Mouse (Mus musculus): ENCODE measurements around the gene Grsf1. TPM values are rescaled to one million over a fixed set of nuclear protein-coding genes. Genes with fewer than 3 reads are reported as not detected.

The Grsf1 gene
- polyA plus RNA-seq, 1 experiment from 2014 or later: 53.8 TPM

- no peak for ATAC-seq (replicated peaks; ENCODE audit: low FRiP score)
- Histone ChIP-seq H3K4me3 (ENCODE audit: low read depth, low read length) (no peak overlapping the region), H3K9ac (ENCODE audit: low read depth, low read length) (no peak overlapping the region), H3K36me3 (ENCODE audit: control insufficient read depth, insufficient read depth, low read length) (no peaks in the 10 kb centered on the region), H3K27me3 (replicated peaks; ENCODE audit: control insufficient read depth, insufficient read depth, low read length) (peaks cover 10% of the 10 kb centered on the region), H3K4me1 (replicated peaks; ENCODE audit: control insufficient read depth, insufficient read depth, low read length) (peaks cover 10% of the 10 kb centered on the region), H3K9me3 (ENCODE audit: control insufficient read depth, low read length) (no peaks in the 10 kb centered on the region), H3K27ac (ENCODE audit: low read depth, low read length) (no peak overlapping the region), H3K4me2 (no peak overlapping the region)
- DNase-seq (ENCODE audit: low spot score): no peak
- WGBS: 85% methylated on average over 6 of the region's 6 CpGs
These were observed 4.6 kb upstream of the Grsf1 start for GRCm38 (mm10) chr5:88680567-88680966.

DNA sequence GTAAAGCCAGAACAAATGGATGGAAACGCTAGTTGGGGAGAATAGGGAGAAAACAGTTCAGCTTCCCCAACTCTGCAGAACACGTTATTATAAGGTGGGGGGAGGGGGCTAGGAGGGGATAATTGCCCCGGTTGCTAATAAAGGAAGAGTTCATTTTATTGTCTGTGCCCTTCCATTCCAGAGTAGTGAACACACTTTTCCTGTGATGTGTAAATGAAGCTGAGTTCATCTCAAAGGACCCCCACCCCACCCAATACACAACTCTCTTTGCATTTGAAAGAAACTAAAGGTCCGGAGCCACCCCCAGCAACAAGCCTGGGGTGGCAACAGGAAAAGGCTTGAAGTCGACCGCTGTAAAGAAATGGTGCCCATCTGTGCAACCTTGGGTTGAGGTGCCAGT, 3.4 kb upstream of the Grsf1 start:
- DNase-seq (ENCODE audit: low spot score): no peak
- H3K9ac ChIP-seq (ENCODE audit: low read depth, low read length): no peak overlapping the region
- H3K4me1 ChIP-seq (replicated peaks; ENCODE audit: control insufficient read depth, insufficient read depth, low read length): peaks cover 13% of the 10 kb centered on the region
- H3K4me2 ChIP-seq: no peak overlapping the region
- no peaks in the 10 kb centered on the region for H3K36me3 ChIP-seq (ENCODE audit: control insufficient read depth, insufficient read depth, low read length)
- H3K27ac ChIP-seq (ENCODE audit: low read depth, low read length): no peak overlapping the region
- no peaks in the 10 kb centered on the region for H3K27me3 ChIP-seq (replicated peaks; ENCODE audit: control insufficient read depth, insufficient read depth, low read length)
- ATAC-seq (replicated peaks; ENCODE audit: low FRiP score): no peak
- WGBS: 33% methylated on average over 6 of the region's 6 CpGs
- no peak overlapping the region for H3K4me3 ChIP-seq (ENCODE audit: low read depth, low read length)
- no peaks in the 10 kb centered on the region for H3K9me3 ChIP-seq (ENCODE audit: control insufficient read depth, low read length)

- Histone ChIP-seq H3K4me1 (replicated peaks; ENCODE audit: control insufficient read depth, insufficient read depth, low read length) (peaks cover 14% of the 10 kb centered on the region), H3K36me3 (ENCODE audit: control insufficient read depth, insufficient read depth, low read length) (no peaks in the 10 kb centered on the region), H3K27me3 (replicated peaks; ENCODE audit: control insufficient read depth, insufficient read depth, low read length) (no peaks in the 10 kb centered on the region), H3K4me2 (peak overlapping the region; percentile 20; the same call in 1 of the 2 replicates), H3K9ac (ENCODE audit: low read depth, low read length) (no peak overlapping the region), H3K27ac (ENCODE audit: low read depth, low read length) (no peak overlapping the region), H3K4me3 (ENCODE audit: low read depth, low read length) (no peak overlapping the region), H3K9me3 (ENCODE audit: control insufficient read depth, low read length) (no peaks in the 10 kb centered on the region)
- ATAC-seq (replicated peaks; ENCODE audit: low FRiP score) (peak; percentile 39), DNase-seq (ENCODE audit: low spot score) (no peak)
- WGBS: 35% methylated on average over 7 of the region's 7 CpGs
These were observed 3.0 kb upstream of the Grsf1 start for GRCm38 (mm10) chr5:88678929-88679328.

- Histone ChIP-seq H3K27ac (ENCODE audit: low read depth, low read length) (peak overlapping the region; percentile 88), H3K36me3 (ENCODE audit: control insufficient read depth, insufficient read depth, low read length) (peaks cover 6% of the 10 kb centered on the region; the same call in 1 of the 2 replicates), H3K9ac (ENCODE audit: low read depth, low read length) (peak overlapping the region; percentile 91), H3K4me1 (replicated peaks; ENCODE audit: control insufficient read depth, insufficient read depth, low read length) (peaks cover 14% of the 10 kb centered on the region), H3K4me2 (peak overlapping the region; percentile 82), H3K27me3 (replicated peaks; ENCODE audit: control insufficient read depth, insufficient read depth, low read length) (no peaks in the 10 kb centered on the region), H3K9me3 (ENCODE audit: control insufficient read depth, low read length) (no peaks in the 10 kb centered on the region), H3K4me3 (ENCODE audit: low read depth, low read length) (peak overlapping the region; percentile 98)
- ATAC-seq (replicated peaks; ENCODE audit: low FRiP score): peak; percentile 21
- peak; percentile 65 for DNase-seq (ENCODE audit: low spot score)
- WGBS: under 1% methylated on average over 47 of the region's 47 CpGs
These were observed 1.1 kb downstream of the Grsf1 start for GRCm38 (mm10) chr5:88674703-88675442.

- no peak overlapping the region for H3K4me3 ChIP-seq (ENCODE audit: low read depth, low read length)
- H3K36me3 ChIP-seq (ENCODE audit: control insufficient read depth, insufficient read depth, low read length): peaks cover 50% of the 10 kb centered on the region
- no peak for DNase-seq (ENCODE audit: low spot score)
- WGBS: 89% methylated on average over 5 of the region's 5 CpGs
- no peaks in the 10 kb centered on the region for H3K27me3 ChIP-seq (replicated peaks; ENCODE audit: control insufficient read depth, insufficient read depth, low read length)
- H3K27ac ChIP-seq (ENCODE audit: low read depth, low read length): no peak overlapping the region
- H3K4me2 ChIP-seq: no peak overlapping the region
- no peaks in the 10 kb centered on the region for H3K9me3 ChIP-seq (ENCODE audit: control insufficient read depth, low read length)
- no peak overlapping the region for H3K9ac ChIP-seq (ENCODE audit: low read depth, low read length)
- no peak for ATAC-seq (replicated peaks; ENCODE audit: low FRiP score)
- H3K4me1 ChIP-seq (replicated peaks; ENCODE audit: control insufficient read depth, insufficient read depth, low read length): no peaks in the 10 kb centered on the region
These were observed 12.1 kb downstream of the Grsf1 start for GRCm38 (mm10) chr5:88663875-88664274.

- H3K4me1 ChIP-seq (replicated peaks; ENCODE audit: control insufficient read depth, insufficient read depth, low read length): no peaks in the 10 kb centered on the region
- WGBS: 84% methylated on average over 3 of the region's 3 CpGs
- no peak overlapping the region for H3K4me3 ChIP-seq (ENCODE audit: low read depth, low read length)
- no peaks in the 10 kb centered on the region for H3K9me3 ChIP-seq (ENCODE audit: control insufficient read depth, low read length)
- H3K4me2 ChIP-seq: no peak overlapping the region
- no peak for ATAC-seq (replicated peaks; ENCODE audit: low FRiP score)
- DNase-seq (ENCODE audit: low spot score): no peak
- H3K36me3 ChIP-seq (ENCODE audit: control insufficient read depth, insufficient read depth, low read length): peaks cover 47% of the 10 kb centered on the region
- H3K27me3 ChIP-seq (replicated peaks; ENCODE audit: control insufficient read depth, insufficient read depth, low read length): no peaks in the 10 kb centered on the region
- no peak overlapping the region for H3K27ac ChIP-seq (ENCODE audit: low read depth, low read length)
- no peak overlapping the region for H3K9ac ChIP-seq (ENCODE audit: low read depth, low read length)
These were observed 12.8 kb downstream of the Grsf1 start for GRCm38 (mm10) chr5:88663151-88663550.

- Histone ChIP-seq H3K4me1 (replicated peaks; ENCODE audit: control insufficient read depth, insufficient read depth, low read length) (no peaks in the 10 kb centered on the region), H3K36me3 (ENCODE audit: control insufficient read depth, insufficient read depth, low read length) (peaks cover 25% of the 10 kb centered on the region), H3K4me2 (no peak overlapping the region), H3K9me3 (ENCODE audit: control insufficient read depth, low read length) (no peaks in the 10 kb centered on the region), H3K4me3 (ENCODE audit: low read depth, low read length) (no peak overlapping the region), H3K9ac (ENCODE audit: low read depth, low read length) (no peak overlapping the region), H3K27me3 (replicated peaks; ENCODE audit: control insufficient read depth, insufficient read depth, low read length) (no peaks in the 10 kb centered on the region), H3K27ac (ENCODE audit: low read depth, low read length) (no peak overlapping the region)
- 100% methylated on average over 1 of the region's 1 CpGs for WGBS
- ATAC-seq (replicated peaks; ENCODE audit: low FRiP score): no peak; the same call in 1 of the 2 replicates
- no peak for DNase-seq (ENCODE audit: low spot score)
These were observed 18.1 kb downstream of the Grsf1 start for GRCm38 (mm10) chr5:88657868-88658267.

DNA sequence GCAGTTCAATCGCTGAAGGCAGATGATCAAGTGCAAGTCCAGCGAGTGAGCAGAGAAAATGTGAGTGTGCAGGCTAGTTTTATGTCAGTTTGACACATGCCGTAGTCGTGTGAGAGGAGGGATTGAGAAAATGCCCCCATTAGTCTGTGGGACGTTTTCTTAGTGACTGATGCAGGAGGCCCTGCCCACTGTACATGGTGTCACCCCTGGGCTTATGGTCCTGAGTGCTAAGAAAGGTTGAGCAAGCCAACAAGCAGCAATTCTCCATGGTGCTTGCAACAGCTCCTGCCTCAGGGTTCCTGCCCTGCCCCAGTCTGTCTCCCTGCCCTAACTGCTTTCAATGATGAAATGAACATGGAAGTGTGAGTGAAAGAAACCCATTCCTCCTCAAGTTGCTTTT, 23.4 kb downstream of the Grsf1 start:
- H3K36me3 ChIP-seq (ENCODE audit: control insufficient read depth, insufficient read depth, low read length): peaks cover 13% of the 10 kb centered on the region
- DNase-seq (ENCODE audit: low spot score) (no peak), ATAC-seq (replicated peaks; ENCODE audit: low FRiP score) (no peak)
- H3K27ac ChIP-seq (ENCODE audit: low read depth, low read length): no peak overlapping the region
- H3K4me2 ChIP-seq: no peak overlapping the region
- no peak overlapping the region for H3K9ac ChIP-seq (ENCODE audit: low read depth, low read length)
- peaks cover 13% of the 10 kb centered on the region for H3K4me1 ChIP-seq (replicated peaks; ENCODE audit: control insufficient read depth, insufficient read depth, low read length)
- H3K9me3 ChIP-seq (ENCODE audit: control insufficient read depth, low read length): no peaks in the 10 kb centered on the region
- H3K4me3 ChIP-seq (ENCODE audit: low read depth, low read length): no peak overlapping the region
- no peaks in the 10 kb centered on the region for H3K27me3 ChIP-seq (replicated peaks; ENCODE audit: control insufficient read depth, insufficient read depth, low read length)
- WGBS: 84% methylated on average over 5 of the region's 5 CpGs
